Mouse (Mus musculus) cerebellum, adult 2 months (tissue): Measurements from ENCODE around the gene Prpf19.

Experiments
- CTCF ChIP-seq: fragments of 200-500 bp; IDR thresholded peaks from 2 replicates; pipeline ENCODE4 v1.5.1; 2011; ENCODE audit warnings: low read depth, mild to moderate bottlenecking, control low read depth, low read length, moderate library complexity, borderline replicate concordance; ENCODE audit not compliant: insufficient read depth
- POLR2A ChIP-seq: fragments of 200-500 bp; IDR thresholded peaks from 2 replicates; pipeline ENCODE4 v1.6.1; 2011; ENCODE audit warnings: low read length, control low read depth, borderline replicate concordance; ENCODE audit not compliant: insufficient read depth

GRCm38 (mm10) chr19:10866351-10866750 lies 28.7 kb upstream of the Prpf19 start:
- no peak for TF ChIP-seq CTCF
- TF ChIP-seq POLR2A = no peak
